Mouse (Mus musculus) limb, embryonic 13.5 days (tissue): ENCODE measurements at regions not wholly inside any gene's neighbourhood (a gene's known extent, or its start where the extent isn't known, plus 50 kb on each side); places are given as distances from the start of the nearest gene placed in this dataset.

Experiments
- ATAC-seq: fragments of 200-750 bp; cut with Nextera tagmentation; 2 replicates; pipeline ENCODE4 v1.8.0; 2017; ENCODE audit warnings: low read depth, moderate number of reproducible peaks, moderate TSS enrichment; ENCODE audit not compliant: low FRiP score
- H3K27ac ChIP-seq: fragments of 300-500 bp; sonication (generic); 2 replicates; pipeline ENCODE4 v1.5.1; 2015; ENCODE audit warnings: inconsistent platforms, mild to moderate bottlenecking, moderate library complexity
- H3K27me3 ChIP-seq: fragments of 300-500 bp; sonication (generic); 2 replicates; pipeline ENCODE4 v1.6.1; 2015; ENCODE audit warnings: mild to moderate bottlenecking, inconsistent platforms
- H3K36me3 ChIP-seq: fragments of 300-500 bp; sonication (generic); 2 replicates; pipeline ENCODE4 v1.6.1; 2015; ENCODE audit warnings: inconsistent platforms, mild to moderate bottlenecking, moderate library complexity
- H3K4me1 ChIP-seq: fragments of 300-500 bp; sonication (generic); 2 replicates; pipeline ENCODE4 v1.6.1; 2015; ENCODE audit warnings: inconsistent platforms
- H3K4me2 ChIP-seq: fragments of 300-500 bp; sonication (generic); replicated peaks from 2 replicates; pipeline ENCODE4 v1.6.1; 2015; ENCODE audit warnings: inconsistent platforms, mild to moderate bottlenecking, moderate library complexity
- H3K4me3 ChIP-seq: fragments of 300-500 bp; sonication (generic); 2 replicates; pipeline ENCODE4 v1.5.1; 2015; ENCODE audit warnings: moderate library complexity, mild to moderate bottlenecking, inconsistent platforms
- H3K9ac ChIP-seq: fragments of 300-500 bp; sonication (generic); 2 replicates; pipeline ENCODE4 v1.6.1; 2015; ENCODE audit warnings: mild to moderate bottlenecking, inconsistent platforms
- H3K9me3 ChIP-seq: fragments of 300-500 bp; sonication (generic); 2 replicates; pipeline ENCODE4 v1.6.1; 2016; ENCODE audit warnings: inconsistent platforms
- WGBS: fragments of 180-500 bp; shearing (Covaris S2); methylation state at CpG from one replicate; pipeline ENCODE4 v1.1.7; 2015; 5-methylcytosine and 5-hydroxymethylcytosine counted together

DNA sequence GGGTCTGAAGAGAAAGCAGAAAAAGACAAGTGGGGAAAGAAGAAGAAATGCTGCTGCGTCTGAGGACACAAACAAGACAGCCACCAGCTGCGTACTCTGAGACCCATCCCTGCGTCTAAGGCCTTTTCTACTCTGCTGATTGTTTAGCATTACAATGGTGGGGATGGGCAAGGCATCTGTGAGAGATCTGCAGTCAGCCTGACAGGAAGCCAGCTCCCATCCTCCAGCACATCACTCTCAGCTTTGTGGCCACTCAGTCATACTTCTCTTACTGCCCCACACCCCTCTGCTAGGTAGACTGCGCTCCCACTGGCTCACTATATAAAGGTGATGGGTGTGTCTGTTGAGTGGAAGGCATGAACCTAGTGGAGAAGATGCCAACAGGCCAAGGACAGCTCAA is 220.5 kb downstream of the Rpl10-ps3 start:
- Histone ChIP-seq H3K4me1 (peaks cover 22% of the 10 kb centered on the region), H3K4me3 (no peak overlapping the region), H3K27ac (no peak overlapping the region), H3K9me3 (no peaks in the 10 kb centered on the region), H3K9ac (no peak overlapping the region), H3K27me3 (no peaks in the 10 kb centered on the region), H3K4me2 (no peak overlapping the region), H3K36me3 (no peaks in the 10 kb centered on the region)
- ATAC-seq, result no peak
- 57% methylated on average over 4 of the region's 4 CpGs for WGBS

DNA sequence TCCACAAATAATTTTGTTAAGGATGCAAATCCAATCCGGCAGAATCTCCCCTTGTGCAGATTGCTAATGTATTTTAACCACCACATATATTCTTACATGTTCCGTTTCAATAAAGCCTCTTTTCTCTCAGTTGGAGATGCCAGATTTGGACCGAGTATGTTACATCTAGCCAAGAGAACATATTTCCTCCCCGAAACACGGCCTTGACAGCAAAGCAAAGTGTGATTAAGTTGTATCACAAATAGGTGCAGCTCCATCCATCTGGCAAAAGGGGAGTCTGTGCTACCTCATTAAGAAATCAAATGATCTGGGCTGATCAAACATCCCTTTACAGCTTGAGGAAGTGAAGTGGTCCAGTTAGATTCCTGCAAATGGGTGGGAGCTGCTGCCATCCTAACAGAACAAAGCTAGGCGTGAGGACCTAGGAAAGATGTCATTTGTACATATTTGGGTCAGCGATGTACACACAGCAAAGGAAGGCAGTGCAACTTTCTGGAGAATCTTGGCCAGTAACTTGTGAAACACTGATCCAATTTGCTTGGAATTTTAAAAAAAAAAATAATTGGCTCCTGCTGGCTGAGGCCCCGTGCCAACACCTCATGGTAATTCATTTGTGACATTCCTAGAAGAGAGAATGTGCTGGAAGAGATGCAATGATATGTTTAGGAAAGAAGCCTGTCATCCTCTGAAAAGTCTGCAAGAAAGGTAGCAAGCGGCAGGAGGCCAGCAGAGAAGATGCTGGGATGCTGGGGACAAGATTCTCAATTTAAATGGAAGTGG is 223.8 kb downstream of the Rpl10-ps3 start:
- no peaks in the 10 kb centered on the region for H3K27me3 ChIP-seq
- no peak for ATAC-seq
- H3K9ac ChIP-seq, result no peak overlapping the region
- no peaks in the 10 kb centered on the region for H3K36me3 ChIP-seq
- H3K9me3 ChIP-seq, result no peaks in the 10 kb centered on the region
- H3K4me1 ChIP-seq, result peaks cover 8% of the 10 kb centered on the region
- no peak overlapping the region for H3K4me3 ChIP-seq
- no peak overlapping the region for H3K4me2 ChIP-seq
- WGBS, result 78% methylated on average over 9 of the region's 9 CpGs
- no peak overlapping the region for H3K27ac ChIP-seq

DNA sequence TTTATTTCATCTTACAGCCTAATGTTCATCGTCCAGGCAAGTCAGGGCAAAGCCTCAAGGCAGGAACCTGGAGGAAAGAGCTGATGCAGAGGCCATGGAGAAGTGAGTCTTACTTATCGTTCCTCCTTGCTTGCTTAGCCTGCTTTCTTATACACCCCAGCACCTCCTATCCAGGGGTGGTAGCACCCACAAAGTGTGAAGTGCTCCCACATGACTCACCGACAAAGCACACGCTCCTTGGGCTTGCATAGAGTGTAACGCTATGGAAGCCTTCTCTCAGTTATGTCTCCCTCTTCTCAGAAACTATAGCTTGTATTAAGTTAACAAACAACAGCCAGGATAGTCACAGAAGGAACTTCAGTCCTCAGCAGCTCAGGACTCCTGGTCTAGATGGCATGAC is 225.4 kb downstream of the Rpl10-ps3 start:
- Histone ChIP-seq H3K27ac (no peak overlapping the region), H3K4me3 (no peak overlapping the region), H3K27me3 (no peaks in the 10 kb centered on the region), H3K9ac (no peak overlapping the region), H3K9me3 (no peaks in the 10 kb centered on the region), H3K36me3 (no peaks in the 10 kb centered on the region), H3K4me2 (no peak overlapping the region), H3K4me1 (peaks cover 8% of the 10 kb centered on the region)
- ATAC-seq, result no peak
- WGBS, result 85% methylated on average over 5 of the region's 5 CpGs

DNA sequence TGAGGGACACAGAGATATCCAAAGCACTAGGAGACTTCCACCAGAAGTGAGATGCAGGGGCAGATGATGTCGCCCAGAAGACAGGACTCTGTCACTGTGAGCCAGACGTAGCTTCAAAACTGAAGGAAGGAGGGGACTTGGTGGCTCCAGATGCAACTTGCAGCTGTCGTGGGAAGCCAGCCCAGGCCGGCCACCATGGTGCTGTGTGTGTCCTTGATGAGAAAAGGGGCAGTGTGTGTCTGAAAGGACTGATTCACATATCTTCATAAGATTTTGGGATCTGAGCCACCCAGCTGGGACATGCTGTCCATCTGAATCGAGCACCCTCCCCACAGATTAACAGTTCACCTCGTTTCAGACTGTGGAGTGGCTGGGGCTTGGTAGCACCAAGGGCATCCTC is 226.2 kb downstream of the Rpl10-ps3 start:
- ATAC-seq, result no peak
- Histone ChIP-seq H3K9me3 (no peaks in the 10 kb centered on the region), H3K27ac (no peak overlapping the region), H3K4me2 (no peak overlapping the region), H3K9ac (no peak overlapping the region), H3K36me3 (no peaks in the 10 kb centered on the region), H3K4me3 (no peak overlapping the region), H3K27me3 (no peaks in the 10 kb centered on the region), H3K4me1 (peaks cover 6% of the 10 kb centered on the region)
- WGBS, result 77% methylated on average over 6 of the region's 6 CpGs

DNA sequence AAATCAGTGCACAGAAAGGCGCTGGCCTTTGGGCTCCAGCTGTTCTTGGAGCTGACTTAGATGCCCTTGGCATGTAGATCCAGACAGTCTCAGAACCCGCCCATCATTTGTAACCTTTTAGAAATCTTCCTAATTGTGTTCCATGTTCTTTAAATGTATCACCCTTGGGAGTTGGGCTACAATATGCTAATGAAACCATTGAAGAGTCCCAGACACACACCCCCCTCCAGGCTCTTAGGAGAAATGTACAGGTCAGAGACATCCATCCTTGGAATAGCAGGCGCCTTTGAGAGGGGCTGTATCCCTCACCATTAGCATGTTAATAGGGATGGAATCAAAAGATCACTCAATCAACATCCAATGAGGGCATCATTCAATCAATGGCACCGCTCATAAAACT is 238.2 kb downstream of the Rpl10-ps3 start:
- Histone ChIP-seq H3K27me3 (no peaks in the 10 kb centered on the region), H3K9me3 (no peaks in the 10 kb centered on the region), H3K4me1 (no peaks in the 10 kb centered on the region), H3K4me3 (no peak overlapping the region), H3K9ac (no peak overlapping the region), H3K27ac (no peak overlapping the region), H3K36me3 (no peaks in the 10 kb centered on the region), H3K4me2 (no peak overlapping the region)
- ATAC-seq, result no peak
- 84% methylated on average over 4 of the region's 4 CpGs for WGBS

DNA sequence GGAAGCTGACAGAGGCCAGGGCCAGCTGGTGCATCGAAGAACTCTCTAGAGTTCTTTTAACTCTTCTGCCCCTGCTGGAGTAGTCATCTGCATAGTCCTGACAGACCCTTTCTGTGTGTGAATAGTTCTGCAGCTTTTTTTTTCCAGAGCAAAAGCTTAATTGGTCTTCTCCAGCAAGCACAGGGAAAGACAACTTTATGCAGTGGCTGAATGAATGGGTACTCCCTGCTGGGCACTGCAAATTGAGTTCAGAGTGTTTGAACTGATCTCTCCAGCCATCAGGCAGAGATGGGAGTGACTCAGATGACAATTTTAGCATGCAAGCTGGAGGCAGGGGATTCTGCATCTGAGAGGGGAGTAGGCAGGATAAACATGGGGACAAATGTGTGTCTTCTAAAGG is 242.0 kb downstream of the Rpl10-ps3 start:
- WGBS, result 59% methylated on average over 1 of the region's 1 CpGs
- no peak overlapping the region for H3K4me2 ChIP-seq
- ATAC-seq, result no peak
- no peak overlapping the region for H3K4me3 ChIP-seq
- H3K27ac ChIP-seq, result no peak overlapping the region
- H3K36me3 ChIP-seq, result no peaks in the 10 kb centered on the region
- no peaks in the 10 kb centered on the region for H3K4me1 ChIP-seq
- no peaks in the 10 kb centered on the region for H3K27me3 ChIP-seq
- H3K9ac ChIP-seq, result no peak overlapping the region
- H3K9me3 ChIP-seq, result no peaks in the 10 kb centered on the region

DNA sequence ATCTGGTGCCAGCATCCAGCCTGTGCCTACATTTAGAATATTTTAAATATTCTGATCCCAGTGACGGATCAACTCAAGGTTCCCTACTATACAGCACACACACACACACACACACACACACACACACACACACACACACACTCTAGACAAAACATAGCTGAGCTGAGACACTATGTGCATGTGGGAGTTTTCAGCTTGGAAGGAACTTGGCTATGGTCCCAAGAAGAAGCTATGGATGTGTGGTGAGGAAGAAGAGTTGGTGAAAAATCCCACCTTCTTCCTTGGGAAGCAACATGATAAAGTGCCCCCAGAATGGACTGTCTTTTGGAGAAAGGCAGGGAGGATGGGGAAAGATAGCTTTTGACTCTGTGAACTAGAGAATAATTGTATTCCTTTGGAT is 243.7 kb downstream of the Rpl10-ps3 start:
- no peak overlapping the region for H3K4me2 ChIP-seq
- no peaks in the 10 kb centered on the region for H3K9me3 ChIP-seq
- whole genome bisulfite sequencing, result 100% methylated on average over 1 of the region's 1 CpGs
- no peaks in the 10 kb centered on the region for H3K27me3 ChIP-seq
- H3K9ac ChIP-seq, result no peak overlapping the region
- no peak for ATAC-seq
- no peaks in the 10 kb centered on the region for H3K4me1 ChIP-seq
- H3K27ac ChIP-seq, result no peak overlapping the region
- H3K4me3 ChIP-seq, result no peak overlapping the region
- H3K36me3 ChIP-seq, result no peaks in the 10 kb centered on the region

DNA sequence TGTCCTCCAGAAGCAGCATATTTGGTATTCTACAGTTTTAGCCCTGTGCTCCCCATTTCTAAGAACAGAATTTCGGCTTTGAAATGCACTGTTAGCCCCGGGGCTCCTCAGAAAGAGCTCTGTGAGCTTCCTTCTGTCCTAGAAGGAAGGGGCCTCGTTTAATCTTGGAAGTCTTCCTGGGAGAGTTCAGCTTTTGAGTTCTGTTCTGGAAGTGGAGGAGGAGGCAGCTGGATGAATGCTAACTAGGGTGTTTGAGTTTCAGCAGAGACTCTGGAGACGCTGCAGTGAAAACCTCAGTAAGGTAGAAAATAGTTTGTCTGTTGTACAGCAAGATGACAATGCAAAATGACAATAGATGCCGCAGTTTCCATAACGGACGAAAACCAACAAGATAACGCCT is 253.8 kb downstream of the Rpl10-ps3 start:
- Histone ChIP-seq H3K4me2 (no peak overlapping the region), H3K27me3 (no peaks in the 10 kb centered on the region), H3K4me1 (no peaks in the 10 kb centered on the region), H3K4me3 (no peak overlapping the region), H3K27ac (no peak overlapping the region), H3K36me3 (no peaks in the 10 kb centered on the region), H3K9me3 (no peaks in the 10 kb centered on the region), H3K9ac (no peak overlapping the region)
- ATAC-seq, result no peak
- 79% methylated on average over 8 of the region's 8 CpGs for WGBS

DNA sequence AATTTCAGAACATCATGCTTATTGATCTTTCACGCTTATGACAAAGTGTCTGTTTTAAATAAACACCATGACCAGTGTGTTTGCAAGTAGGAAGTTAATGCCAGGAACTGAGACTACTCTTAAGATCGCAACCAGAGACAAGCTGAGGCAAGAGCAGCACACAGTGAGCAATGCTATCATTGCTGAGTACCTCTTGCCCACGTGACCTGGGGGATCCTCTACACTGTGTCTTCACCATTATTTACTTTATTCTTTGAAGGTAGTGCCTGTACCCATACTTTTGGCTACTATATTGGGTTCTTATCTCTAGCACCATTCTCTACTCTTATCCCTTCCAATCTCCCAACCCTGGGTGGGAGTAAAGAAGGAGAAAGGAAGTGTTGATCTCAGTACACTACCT is 254.9 kb downstream of the Rpl10-ps3 start:
- Histone ChIP-seq H3K36me3 (no peaks in the 10 kb centered on the region), H3K4me2 (no peak overlapping the region), H3K4me1 (no peaks in the 10 kb centered on the region), H3K27ac (no peak overlapping the region), H3K9ac (no peak overlapping the region), H3K4me3 (no peak overlapping the region), H3K27me3 (no peaks in the 10 kb centered on the region), H3K9me3 (no peaks in the 10 kb centered on the region)
- WGBS, result 83% methylated on average over 3 of the region's 3 CpGs
- ATAC-seq, result no peak

DNA sequence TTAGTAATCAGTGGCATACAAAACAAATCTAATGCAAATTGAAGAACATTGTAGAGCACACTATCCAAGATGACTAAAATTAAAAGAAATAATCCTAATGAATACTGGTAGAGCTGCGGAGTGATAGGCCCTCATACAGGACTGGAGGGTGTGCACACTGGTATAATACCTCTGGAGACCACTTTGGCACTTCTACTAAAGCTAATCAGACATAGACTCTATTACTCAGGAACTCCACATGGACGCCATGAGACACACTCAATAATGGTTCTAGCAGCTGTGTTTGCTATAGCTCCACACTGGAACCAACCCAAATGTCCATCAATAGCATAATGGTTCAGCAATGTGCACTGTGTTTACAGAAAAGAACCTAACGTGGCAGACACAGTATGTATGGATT is 264.6 kb downstream of the Rpl10-ps3 start:
- Histone ChIP-seq H3K9me3 (no peaks in the 10 kb centered on the region), H3K4me3 (no peak overlapping the region), H3K27me3 (no peaks in the 10 kb centered on the region), H3K9ac (no peak overlapping the region), H3K27ac (no peak overlapping the region), H3K4me1 (no peaks in the 10 kb centered on the region), H3K4me2 (no peak overlapping the region), H3K36me3 (no peaks in the 10 kb centered on the region)
- no peak for ATAC-seq
- 75% methylated on average over 3 of the region's 3 CpGs for WGBS

DNA sequence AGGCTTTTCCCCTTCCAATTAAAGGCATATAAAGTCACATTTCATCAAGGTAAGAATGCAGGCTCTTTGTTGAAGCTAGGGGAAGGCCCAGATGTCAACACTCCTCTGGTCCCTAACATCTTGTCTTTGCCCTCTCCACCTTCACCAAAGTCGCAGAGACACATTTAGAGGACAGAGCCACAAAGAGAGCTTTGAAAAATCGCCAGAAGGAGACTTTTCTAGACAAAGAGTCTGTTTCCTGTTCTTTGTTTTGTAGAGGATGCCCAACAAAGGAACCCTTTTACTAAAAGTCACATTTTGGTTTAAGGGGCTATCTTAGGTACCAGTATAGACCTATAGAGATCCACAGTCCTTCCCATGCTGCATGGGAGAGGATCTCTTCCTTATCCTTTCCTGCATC is 269.9 kb upstream of the Ncam1 start:
- H3K4me1 ChIP-seq, result no peaks in the 10 kb centered on the region
- H3K27me3 ChIP-seq, result no peaks in the 10 kb centered on the region
- H3K9me3 ChIP-seq, result no peaks in the 10 kb centered on the region
- ATAC-seq, result no peak
- no peaks in the 10 kb centered on the region for H3K36me3 ChIP-seq
- no peak overlapping the region for H3K4me2 ChIP-seq
- no peak overlapping the region for H3K27ac ChIP-seq
- 70% methylated on average over 2 of the region's 2 CpGs for WGBS
- no peak overlapping the region for H3K4me3 ChIP-seq
- H3K9ac ChIP-seq, result no peak overlapping the region

DNA sequence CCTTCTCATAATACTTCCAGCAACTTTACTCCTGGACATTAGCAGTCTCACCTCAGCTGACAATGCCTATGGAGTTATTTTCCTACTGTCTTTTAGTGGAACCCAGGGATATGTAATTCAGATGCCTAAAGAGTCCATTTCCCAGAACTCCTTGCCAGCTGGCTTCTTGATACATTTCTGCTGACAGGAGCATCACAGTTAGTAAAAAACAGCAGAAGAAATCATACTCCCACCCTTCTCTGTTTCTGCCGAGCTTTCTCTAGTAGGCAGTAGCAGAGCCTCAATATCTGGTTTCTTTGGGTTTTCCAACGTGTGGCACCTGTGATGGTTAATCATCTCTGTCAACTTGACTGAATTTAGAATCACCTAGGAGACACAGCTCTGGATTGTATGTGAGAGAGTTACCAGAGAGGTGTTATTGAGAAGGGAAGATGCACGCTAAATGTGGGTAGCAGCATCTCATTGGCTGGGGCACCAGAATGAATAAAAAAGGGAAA is 269.1 kb upstream of the Ncam1 start:
- Histone ChIP-seq H3K4me2 (no peak overlapping the region), H3K4me3 (no peak overlapping the region), H3K9me3 (no peaks in the 10 kb centered on the region), H3K9ac (no peak overlapping the region), H3K27me3 (no peaks in the 10 kb centered on the region), H3K36me3 (no peaks in the 10 kb centered on the region), H3K27ac (no peak overlapping the region), H3K4me1 (no peaks in the 10 kb centered on the region)
- ATAC-seq, result no peak
- 72% methylated on average over 3 of the region's 3 CpGs for WGBS
